Mouse (Mus musculus) erythroblast, embryonic 14.5 days (primary cell): ENCODE results near the gene Nudt3.

Experiments
- GATA1 ChIP-seq: IDR thresholded peaks from 2 replicates; pipeline ENCODE4 v1.6.1; 2012; ENCODE audit warnings: low read length, inconsistent platforms, mixed read lengths
- TAL1 ChIP-seq: IDR thresholded peaks from 3 replicates; pipeline ENCODE4 v1.6.1; 2012; ENCODE audit warnings: low read length, inconsistent platforms, mixed read lengths

DNA sequence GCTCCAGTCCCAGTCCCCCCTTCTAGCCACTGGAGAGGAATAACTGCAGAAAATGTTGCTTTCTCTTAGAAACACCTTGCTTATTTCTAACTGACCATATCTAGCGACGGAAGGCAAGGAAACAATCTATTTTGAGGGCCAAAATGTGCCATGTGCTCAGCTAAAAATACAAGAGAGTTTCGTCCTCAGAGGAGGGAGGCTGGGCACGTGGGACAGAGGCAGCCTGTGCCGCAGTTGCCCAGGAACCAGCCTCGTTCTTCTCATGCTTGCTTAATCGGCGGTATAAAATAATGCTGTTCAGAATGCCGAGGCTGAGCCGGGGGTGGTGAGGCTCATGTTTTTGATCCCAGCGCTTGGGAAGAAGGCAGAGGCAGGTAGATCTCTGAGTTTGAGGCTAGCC lies 78.7 kb downstream of the Nudt3 start:
- TF ChIP-seq TAL1 (no peak), GATA1 (no peak)
